Mouse (Mus musculus): ENCODE data around the gene Rsph4a. TPM values are rescaled to one million over a fixed set of nuclear protein-coding genes. Genes with fewer than 3 reads are reported as not detected.
"Not testable (repeated sequence)": the region's sequence is repeated elsewhere in the genome, so short reads cannot be mapped to it uniquely, and the experiment has no call there.

Rsph4a gene
- polyA plus RNA-seq (2015; fragmentation: Nextera tagmentation; extraction: Ambion mirVana) = 0.05 and 0.20 TPM in 2 replicates

DNA sequence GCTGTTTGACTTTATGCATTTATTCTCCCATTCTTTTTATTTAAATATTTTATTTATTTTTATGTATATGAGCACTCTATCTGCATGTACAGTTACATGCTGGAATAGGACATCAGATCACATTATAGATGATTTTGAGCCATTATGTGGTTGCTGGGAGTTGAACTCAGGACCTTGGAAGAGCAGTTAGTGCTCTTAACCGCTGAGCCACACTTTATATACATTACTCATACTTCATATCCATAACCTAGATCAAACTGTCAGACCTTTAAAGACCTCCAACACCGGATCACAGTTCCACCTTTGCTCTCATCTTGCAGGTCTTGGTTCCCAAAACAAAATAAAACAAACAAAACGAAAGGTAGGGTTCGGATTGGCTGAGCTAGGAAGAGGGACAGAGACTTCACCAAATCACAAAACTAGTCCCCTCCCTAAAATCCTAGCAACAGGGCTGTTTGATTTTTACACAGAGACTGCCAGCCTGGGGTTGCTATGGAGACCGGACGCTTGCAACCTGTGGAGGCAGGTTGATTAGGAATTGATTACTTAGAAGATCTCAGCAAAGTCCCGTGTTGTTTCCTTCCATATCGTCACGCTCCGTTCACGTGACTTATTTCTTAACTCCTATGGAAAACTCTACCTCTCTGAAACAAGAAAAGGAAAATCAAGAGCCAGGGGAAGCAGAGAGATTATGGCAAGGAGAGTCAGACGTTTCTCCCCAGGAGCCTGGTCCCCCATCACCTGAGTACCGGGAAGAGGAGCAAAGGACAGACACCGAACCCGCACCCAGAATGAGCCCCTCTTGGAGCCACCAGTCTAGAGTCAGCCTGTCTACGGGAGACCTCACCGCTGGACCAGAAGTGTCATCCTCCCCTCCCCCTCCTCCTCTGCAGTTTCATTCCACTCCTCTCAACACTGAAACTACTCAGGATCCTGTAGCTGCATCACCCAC is at the start of gene Rsph4a:
Gene Rsph4a (plus strand): TSS at position 582 of the 952 bp plus-strand sequence.
- no peaks in the 10 kb centered on the region for H3K4me1 ChIP-seq (ENCODE audit: control insufficient read depth, insufficient read depth, low read length)
- no peaks in the 10 kb centered on the region for H3K27me3 ChIP-seq (replicated peaks; ENCODE audit: control insufficient read depth, insufficient read depth, low read length)
- WGBS = 7% methylated on average over 17 of the region's 17 CpGs
- no peaks in the 10 kb centered on the region for H3K9me3 ChIP-seq (ENCODE audit: control insufficient read depth, low read length)
- ATAC-seq = peak; percentile 91
- H3K4me3 ChIP-seq (ENCODE audit: low read length) = peak within 1 kb of the TSS; percentile 44
- H3K4me2 ChIP-seq (ENCODE audit: low read depth, low read length) = peak within 1 kb of the TSS; percentile 59
- H3K27ac ChIP-seq (ENCODE audit: low read length) = no peak within 1 kb of the TSS
- no peak within 1 kb of the TSS for H3K9ac ChIP-seq (ENCODE audit: low read depth, low read length)
- H3K36me3 ChIP-seq (ENCODE audit: control insufficient read depth, insufficient read depth, low read length) = no peaks in the 10 kb centered on the region

GRCm38 (mm10) chr10:33857421-33857820 is 47.5 kb upstream of the Rsph4a start, which contains the start of gene Sult3a1:
TSS of gene Sult3a1 (plus strand) at chr10:33857721.
- no peaks in the 10 kb centered on the region for H3K27me3 ChIP-seq (replicated peaks; ENCODE audit: control insufficient read depth, insufficient read depth, low read length)
- ATAC-seq = no peak

DNA sequence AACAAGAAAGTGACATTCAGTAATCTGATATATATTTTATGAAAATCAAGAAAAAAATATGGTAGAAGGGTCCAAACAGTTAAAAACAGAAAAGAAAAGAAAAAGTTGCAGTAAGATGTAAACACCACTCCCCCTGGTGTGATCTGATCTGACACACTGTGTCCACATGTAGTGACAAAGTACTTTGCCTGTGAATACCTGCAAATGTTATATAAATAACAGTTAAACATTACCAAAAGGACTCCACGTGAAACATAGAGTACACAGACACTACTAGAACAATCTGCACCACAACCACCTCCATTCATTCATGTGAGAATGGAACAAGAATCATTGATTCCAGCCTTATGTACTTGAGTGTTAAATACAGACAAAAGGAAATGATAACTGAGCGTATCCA is 38.9 kb upstream of the Rsph4a start:
- no peak overlapping the region for H3K4me3 ChIP-seq (ENCODE audit: low read length)
- H3K36me3 ChIP-seq (ENCODE audit: control insufficient read depth, insufficient read depth, low read length) = no peaks in the 10 kb centered on the region
- 55% methylated on average over 2 of the region's 2 CpGs for WGBS
- no peaks in the 10 kb centered on the region for H3K4me1 ChIP-seq (ENCODE audit: control insufficient read depth, insufficient read depth, low read length)
- no peaks in the 10 kb centered on the region for H3K27me3 ChIP-seq (replicated peaks; ENCODE audit: control insufficient read depth, insufficient read depth, low read length)
- no peak overlapping the region for H3K4me2 ChIP-seq (ENCODE audit: low read depth, low read length)
- ATAC-seq = no peak
- no peak overlapping the region for H3K9ac ChIP-seq (ENCODE audit: low read depth, low read length)
- no peaks in the 10 kb centered on the region for H3K9me3 ChIP-seq (ENCODE audit: control insufficient read depth, low read length)
- H3K27ac ChIP-seq (ENCODE audit: low read length) = no peak overlapping the region

More at GRCm38 (mm10) chr10:33857421-33857820, 47.5 kb upstream of the Rsph4a start, which contains the start of gene Sult3a1:
- Histone ChIP-seq H3K36me3 (ENCODE audit: control insufficient read depth, insufficient read depth, low read length) (no peaks in the 10 kb centered on the region), H3K4me1 (ENCODE audit: control insufficient read depth, insufficient read depth, low read length) (no peaks in the 10 kb centered on the region), H3K4me3 (ENCODE audit: low read length) (no peak within 1 kb of the TSS), H3K9me3 (ENCODE audit: control insufficient read depth, low read length) (no peaks in the 10 kb centered on the region), H3K4me2 (ENCODE audit: low read depth, low read length) (no peak within 1 kb of the TSS), H3K9ac (ENCODE audit: low read depth, low read length) (no peak within 1 kb of the TSS), H3K27ac (ENCODE audit: low read length) (no peak within 1 kb of the TSS)

- WGBS = 17% methylated on average over 1 of the region's 1 CpGs
- no peak overlapping the region for H3K4me3 ChIP-seq (ENCODE audit: low read length)
Observed at GRCm38 (mm10) chr10:33870441-33870840, 34.5 kb upstream of the Rsph4a start.

GRCm38 (mm10) chr10:33872672-33873398 is 32.1 kb upstream of the Rsph4a start:
- Histone ChIP-seq H3K9ac (ENCODE audit: low read depth, low read length) (no peak overlapping the region), H3K4me3 (ENCODE audit: low read length) (no peak overlapping the region), H3K4me1 (ENCODE audit: control insufficient read depth, insufficient read depth, low read length) (no peaks in the 10 kb centered on the region), H3K4me2 (ENCODE audit: low read depth, low read length) (no peak overlapping the region), H3K9me3 (ENCODE audit: control insufficient read depth, low read length) (no peaks in the 10 kb centered on the region), H3K36me3 (ENCODE audit: control insufficient read depth, insufficient read depth, low read length) (no peaks in the 10 kb centered on the region), H3K27me3 (replicated peaks; ENCODE audit: control insufficient read depth, insufficient read depth, low read length) (no peaks in the 10 kb centered on the region), H3K27ac (ENCODE audit: low read length) (no peak overlapping the region)
- WGBS = 86% methylated on average over 2 of the region's 2 CpGs
- ATAC-seq = no peak

More at GRCm38 (mm10) chr10:33870441-33870840, 34.5 kb upstream of the Rsph4a start:
- Histone ChIP-seq H3K4me2 (ENCODE audit: low read depth, low read length) (no peak overlapping the region), H3K36me3 (ENCODE audit: control insufficient read depth, insufficient read depth, low read length) (no peaks in the 10 kb centered on the region), H3K9ac (ENCODE audit: low read depth, low read length) (no peak overlapping the region), H3K9me3 (ENCODE audit: control insufficient read depth, low read length) (no peaks in the 10 kb centered on the region), H3K4me1 (ENCODE audit: control insufficient read depth, insufficient read depth, low read length) (no peaks in the 10 kb centered on the region), H3K27ac (ENCODE audit: low read length) (no peak overlapping the region), H3K27me3 (replicated peaks; ENCODE audit: control insufficient read depth, insufficient read depth, low read length) (no peaks in the 10 kb centered on the region)
- no peak for ATAC-seq

- H3K27ac ChIP-seq (ENCODE audit: low read length); H3K4me3 ChIP-seq (ENCODE audit: low read length): not testable (repeated sequence)
Observed at GRCm38 (mm10) chr10:33882411-33882810, 22.5 kb upstream of the Rsph4a start.

DNA sequence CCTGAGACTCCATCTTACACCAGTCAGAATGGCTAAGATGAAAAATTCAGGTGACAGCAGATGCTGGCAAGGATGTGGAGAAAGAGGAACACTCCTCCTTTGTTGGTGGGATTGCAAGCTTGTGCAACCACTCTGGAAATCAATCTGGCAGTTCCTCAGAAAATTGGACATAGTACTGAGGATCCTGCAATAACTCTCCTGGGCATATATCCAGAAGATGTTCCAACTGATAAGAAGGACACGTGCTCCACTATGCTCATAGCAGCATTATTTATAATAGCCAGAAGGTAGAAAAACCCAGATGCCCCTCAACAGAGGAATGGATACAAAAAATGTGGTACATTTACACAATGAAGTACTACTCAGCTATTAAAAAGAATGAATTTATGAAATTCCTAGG is 3.4 kb upstream of the Rsph4a start:
- H3K9ac ChIP-seq (ENCODE audit: low read depth, low read length); H3K4me1 ChIP-seq (ENCODE audit: control insufficient read depth, insufficient read depth, low read length); H3K27ac ChIP-seq (ENCODE audit: low read length); H3K9me3 ChIP-seq (ENCODE audit: control insufficient read depth, low read length); H3K36me3 ChIP-seq (ENCODE audit: control insufficient read depth, insufficient read depth, low read length); H3K27me3 ChIP-seq (replicated peaks; ENCODE audit: control insufficient read depth, insufficient read depth, low read length); ATAC-seq; H3K4me2 ChIP-seq (ENCODE audit: low read depth, low read length); H3K4me3 ChIP-seq (ENCODE audit: low read length): not testable (repeated sequence)
- 80% methylated on average over 1 of the region's 1 CpGs for WGBS

More at GRCm38 (mm10) chr10:33882411-33882810, 22.5 kb upstream of the Rsph4a start:
- not testable (repeated sequence) for H3K27me3 ChIP-seq (replicated peaks; ENCODE audit: control insufficient read depth, insufficient read depth, low read length); H3K9ac ChIP-seq (ENCODE audit: low read depth, low read length); H3K4me1 ChIP-seq (ENCODE audit: control insufficient read depth, insufficient read depth, low read length); H3K9me3 ChIP-seq (ENCODE audit: control insufficient read depth, low read length); H3K4me2 ChIP-seq (ENCODE audit: low read depth, low read length); ATAC-seq; H3K36me3 ChIP-seq (ENCODE audit: control insufficient read depth, insufficient read depth, low read length)
- WGBS = 88% methylated on average over 2 of the region's 2 CpGs

GRCm38 (mm10) chr10:33905489-33905888 is 578 bp downstream of the Rsph4a start:
- WGBS = 10% methylated on average over 6 of the region's 6 CpGs
- H3K4me3 ChIP-seq (ENCODE audit: low read length) = peak overlapping the region; percentile 44; the same call in 1 of the 2 replicates
- no peaks in the 10 kb centered on the region for H3K9me3 ChIP-seq (ENCODE audit: control insufficient read depth, low read length)
- no peaks in the 10 kb centered on the region for H3K4me1 ChIP-seq (ENCODE audit: control insufficient read depth, insufficient read depth, low read length)
- no peak for ATAC-seq
- peak overlapping the region; percentile 59 for H3K4me2 ChIP-seq (ENCODE audit: low read depth, low read length)
- no peaks in the 10 kb centered on the region for H3K27me3 ChIP-seq (replicated peaks; ENCODE audit: control insufficient read depth, insufficient read depth, low read length)
- no peaks in the 10 kb centered on the region for H3K36me3 ChIP-seq (ENCODE audit: control insufficient read depth, insufficient read depth, low read length)
- no peak overlapping the region for H3K27ac ChIP-seq (ENCODE audit: low read length)
- no peak overlapping the region for H3K9ac ChIP-seq (ENCODE audit: low read depth, low read length)

DNA sequence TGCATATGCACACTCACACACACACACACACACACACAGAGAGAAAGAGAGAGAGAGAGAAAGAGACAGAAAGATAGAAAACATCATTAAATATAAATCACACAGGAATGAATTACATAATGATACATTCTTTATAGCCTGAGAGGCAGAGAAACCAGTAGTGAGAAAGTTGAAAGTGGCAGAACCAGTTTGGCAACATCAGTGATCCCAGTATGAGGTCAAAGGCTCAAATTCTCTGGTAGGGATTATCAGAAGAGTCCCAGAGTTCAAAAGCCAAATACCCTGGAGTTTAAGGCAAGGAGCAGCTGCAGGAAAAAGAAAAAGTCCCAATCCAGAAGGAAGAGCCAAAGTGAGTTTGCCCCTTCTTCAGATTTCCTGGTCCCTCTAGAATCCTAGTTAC is 35.8 kb downstream of the Rsph4a start:
- Histone ChIP-seq H3K9me3 (ENCODE audit: control insufficient read depth, low read length) (no peaks in the 10 kb centered on the region), H3K36me3 (ENCODE audit: control insufficient read depth, insufficient read depth, low read length) (peaks cover 8% of the 10 kb centered on the region; the same call in 1 of the 2 replicates), H3K9ac (ENCODE audit: low read depth, low read length) (no peak overlapping the region), H3K4me1 (ENCODE audit: control insufficient read depth, insufficient read depth, low read length) (0 out of 2 replicates have a peak, but pooled peaks cover 4% of the 10 kb centered on the region), H3K27ac (ENCODE audit: low read length) (0 out of 2 replicates have a peak overlapping the region, but pooled peaks have one; percentile 7), H3K4me3 (ENCODE audit: low read length) (no peak overlapping the region), H3K4me2 (ENCODE audit: low read depth, low read length) (no peak overlapping the region), H3K27me3 (replicated peaks; ENCODE audit: control insufficient read depth, insufficient read depth, low read length) (no peaks in the 10 kb centered on the region)
- ATAC-seq = peak; percentile 93
